In the genomic region with DNA sequence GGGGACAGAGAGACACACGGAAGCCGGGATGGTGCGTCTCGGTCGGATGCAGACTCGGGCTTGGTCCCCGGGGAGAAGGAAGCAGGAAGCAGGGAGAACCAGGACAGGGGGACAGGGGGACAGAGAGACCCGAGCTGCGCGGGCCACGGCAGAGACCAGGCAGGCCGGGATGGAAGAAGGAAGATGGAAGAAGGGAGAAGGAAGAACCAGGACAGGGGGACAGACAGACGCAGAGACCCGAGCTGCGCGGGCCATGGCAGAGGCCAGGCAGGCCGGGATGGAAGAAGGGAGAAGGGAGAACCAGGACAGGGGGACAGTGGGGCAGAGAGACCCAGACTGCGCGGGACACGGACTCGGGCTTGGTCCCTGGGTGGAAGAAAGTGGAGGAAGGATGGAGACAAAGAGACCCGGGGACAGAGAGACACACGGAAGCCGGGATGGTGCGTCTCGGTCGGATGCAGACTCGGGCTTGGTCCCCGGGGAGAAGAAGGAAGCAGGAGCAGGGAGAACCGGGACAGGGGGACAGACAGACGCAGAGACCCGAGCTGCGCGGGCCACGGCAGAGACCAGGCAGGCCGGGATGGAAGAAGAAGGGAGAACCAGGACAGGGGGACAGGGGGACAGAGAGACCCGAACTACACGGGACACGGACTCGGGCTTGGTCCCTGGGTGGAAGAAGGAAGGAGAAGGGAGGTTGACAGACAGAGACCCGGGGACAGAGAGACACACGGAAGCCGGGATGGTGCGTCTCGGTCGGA, we compare ENCODE assay signal across 16 mouse cellular contexts. TPM values are rescaled to one million over a fixed set of nuclear protein-coding genes. Genes with fewer than 3 reads are reported as not detected.
A peak's percentile ranks its signal among the peaks of the same experiment; 100 is the strongest.
DNase-seq lines count a peak whose midpoint lies in the region; ATAC-seq and TF ChIP-seq lines count a peak whose summit lies in the region.
"Not testable (repeated sequence)": the region's sequence is repeated elsewhere in the genome, so short reads cannot be mapped to it uniquely, and the experiment has no call there.
"Had no signal": no experiment of that assay in that cellular context is flagged by ENCODE, and none has a peak within 500 bp of the region (broad histone marks: within the 10 kb centered on the region; RNA-seq: fewer than 3 reads in every experiment).

No protein-coding gene starts in this region.

- TF ChIP-seq EP300 in MEL (IDR thresholded peaks at IDR 0.05; ENCODE audit: low read depth in 1 of 2, low read length in 2 of 2), result not testable (repeated sequence)

- not testable (repeated sequence) for TF ChIP-seq RAD21 in MEL (IDR thresholded peaks at IDR 0.05; ENCODE audit: low read depth, low read length)

- not testable (repeated sequence) for H3K4me1 ChIP-seq in MEL (ENCODE audit: control insufficient read depth in 1 of 2, insufficient read depth in 2 of 2, low read length in 2 of 2); cerebellum, adult 2 months (ENCODE audit: control insufficient read depth, insufficient read depth, low read length); forebrain, embryonic 11.5 days (replicated peaks; ENCODE audit: control insufficient read depth, insufficient read depth, low read length); hindbrain, embryonic 11.5 days (replicated peaks; ENCODE audit: control insufficient read depth, insufficient read depth, low read length); midbrain, embryonic 13.5 days (replicated peaks)

- TF ChIP-seq CTCF in MEL (IDR thresholded peaks at IDR 0.05 in 2 of 3, conservative IDR thresholded peaks at IDR 0.05 in 1 of 3; ENCODE audit: control insufficient read depth in 1 of 3, insufficient read depth in 1 of 3, low read depth in 2 of 3, low read length in 3 of 3, poor library complexity in 1 of 3, severe bottlenecking in 1 of 3); cerebellum, adult 2 months (IDR thresholded peaks at IDR 0.05; ENCODE audit: borderline replicate concordance, insufficient read depth, low read depth, low read length): not testable (repeated sequence)

- not testable (repeated sequence) for H3K27ac ChIP-seq in MEL (ENCODE audit: control insufficient read depth, low read depth, low read length); cerebellum, adult 2 months (ENCODE audit: insufficient read depth, low read length); forebrain, embryonic 11.5 days (ENCODE audit: low read depth, low read length); hindbrain, embryonic 11.5 days (ENCODE audit: low read depth, low read length)
- 0 out of 2 replicates have a peak overlapping the region, but pooled peaks have one; percentile 21 for H3K27ac ChIP-seq in midbrain, embryonic 13.5 days

- H3K36me3 ChIP-seq in MEL (ENCODE audit: control insufficient read depth in 1 of 2, insufficient read depth in 2 of 2, low read length in 2 of 2), result not testable (repeated sequence)
- peaks cover 42% of the 10 kb centered on the region for H3K36me3 ChIP-seq in forebrain, embryonic 11.5 days (ENCODE audit: control insufficient read depth, insufficient read depth, low read length)
- H3K36me3 ChIP-seq in hindbrain, embryonic 11.5 days (ENCODE audit: control insufficient read depth, insufficient read depth, low read length), result peaks cover 22% of the 10 kb centered on the region
- peaks cover 48% of the 10 kb centered on the region for H3K36me3 ChIP-seq in midbrain, embryonic 13.5 days
- peaks cover 13% of the 10 kb centered on the region for H3K36me3 ChIP-seq in splenic B cell, adult 2 months (ENCODE audit: control insufficient read depth, insufficient read depth, low read length, poor library complexity, severe bottlenecking)

- not testable (repeated sequence) for H3K4me2 ChIP-seq in forebrain, embryonic 11.5 days (ENCODE audit: low read depth, low read length, severe bottlenecking); hindbrain, embryonic 11.5 days (replicated peaks; ENCODE audit: low read depth, low read length); midbrain, embryonic 13.5 days (replicated peaks)

- ATAC-seq in forebrain, embryonic 11.5 days (replicated peaks; ENCODE audit: low FRiP score); hindbrain, embryonic 11.5 days (ENCODE audit: low FRiP score); midbrain, embryonic 13.5 days: not testable (repeated sequence)

- H3K4me3 ChIP-seq in MEL (ENCODE audit: control insufficient read depth in 1 of 2, insufficient read depth in 1 of 2, low read depth in 2 of 2, low read length in 2 of 2); cerebellum, adult 2 months (replicated peaks; ENCODE audit: insufficient read depth, low read depth, low read length); forebrain, embryonic 11.5 days (ENCODE audit: low read depth, low read length); hindbrain, embryonic 11.5 days (ENCODE audit: low read depth, low read length); midbrain, embryonic 13.5 days (replicated peaks): not testable (repeated sequence)

- H3K79me2 ChIP-seq in MEL (ENCODE audit: control insufficient read depth, insufficient read depth, low read length, poor library complexity), result not testable (repeated sequence)

- DNase-seq in MEL (ENCODE audit: low read depth, low spot score), result peak; percentile 21
- DNase-seq in cerebellum, adult 2 months, result peak; percentile 21 to 40
- DNase-seq in forebrain, embryonic 11.5 days (ENCODE audit: low spot score), result peak; percentile 68
- peak; percentile 9 for DNase-seq in hindbrain, embryonic 11.5 days (ENCODE audit: low spot score)
- peak; percentile 25 for DNase-seq in left cerebral cortex, adult 11 months (ENCODE audit: low spot score)
- DNase-seq in splenic B cell, adult 2 months (ENCODE audit: low read depth, low spot score), result peak; percentile 23

- not testable (repeated sequence) for TF ChIP-seq POLR2A in MEL (IDR thresholded peaks at IDR 0.05; ENCODE audit: control insufficient read depth in 1 of 2, insufficient read depth in 1 of 2, low read depth in 1 of 2, low read length in 2 of 2, poor library complexity in 1 of 2); cerebellum, adult 2 months (IDR thresholded peaks at IDR 0.05; ENCODE audit: borderline replicate concordance, insufficient read depth, low read length)

- H3K9me3 ChIP-seq in MEL (replicated peaks; ENCODE audit: insufficient read depth, low read length), result not testable (repeated sequence)
- peaks cover 51% of the 10 kb centered on the region for H3K9me3 ChIP-seq in forebrain, embryonic 11.5 days (ENCODE audit: control insufficient read depth, low read length)
- peaks cover 43% of the 10 kb centered on the region for H3K9me3 ChIP-seq in hindbrain, embryonic 11.5 days (ENCODE audit: control insufficient read depth, low read length)
- peaks cover 52% of the 10 kb centered on the region for H3K9me3 ChIP-seq in midbrain, embryonic 13.5 days

- not testable (repeated sequence) for H3K9ac ChIP-seq in MEL (ENCODE audit: control insufficient read depth, low read depth, low read length, poor library complexity, severe bottlenecking); forebrain, embryonic 11.5 days (ENCODE audit: low read length); hindbrain, embryonic 11.5 days (ENCODE audit: low read depth, low read length); midbrain, embryonic 13.5 days (replicated peaks)

- not testable (repeated sequence) for H3K27me3 ChIP-seq in MEL (ENCODE audit: control insufficient read depth in 1 of 2, insufficient read depth in 2 of 2, low read length in 2 of 2); cerebellum, adult 2 months (ENCODE audit: control insufficient read depth, insufficient read depth, low read length); forebrain, embryonic 11.5 days (ENCODE audit: control insufficient read depth, insufficient read depth, low read length); hindbrain, embryonic 11.5 days (ENCODE audit: control insufficient read depth, insufficient read depth, low read length); midbrain, embryonic 13.5 days; splenic B cell, adult 2 months (ENCODE audit: control insufficient read depth, insufficient read depth, low read length, poor library complexity, severe bottlenecking)

- WGBS in cerebellum, adult 2 months, result 83% methylated on average over 44 of the region's 46 CpGs
- WGBS in forebrain, embryonic 11.5 days, result 84% methylated on average over 43 of the region's 46 CpGs
- 84% methylated on average over 35 of the region's 46 CpGs for WGBS in hindbrain, embryonic 11.5 days
- WGBS in midbrain, embryonic 13.5 days, result 80% methylated on average over 36 of the region's 46 CpGs

RNA-seq across cellular contexts. Expression of gene Gm21860, which starts 11.4 kb away (rescaled TPM):
- not detected in 2 replicates for total RNA-seq in MEL (2012; rRNA removed)
- not detected for polyA plus RNA-seq in MEL (2012; ENCODE audit: insufficient read depth in 1 of 2, insufficient read length in 2 of 2, low read depth in 1 of 2, low replicate concordance in 2 of 2, missing spikeins in 1 of 2)
- polyA plus RNA-seq in cerebellum, adult 2 months (2012; rRNA removed), result not detected in 2 replicates
- not detected in 2 replicates for polyA plus RNA-seq in forebrain, embryonic 11.5 days (2014; fragmentation: Nextera tagmentation; extraction: Ambion mirVana)
- polyA plus RNA-seq in hindbrain, embryonic 11.5 days (2014; fragmentation: Nextera tagmentation; extraction: Ambion mirVana), result not detected in 2 replicates
- not detected in 2 replicates for polyA plus RNA-seq in midbrain, embryonic 13.5 days (2015; fragmentation: Nextera tagmentation; extraction: Ambion mirVana)
- total RNA-seq: heart, adult 8-10 months; left cerebral cortex, postnatal 10 days had no signal
- polyA plus RNA-seq: forebrain, embryonic 16.5 days; hindbrain, embryonic 12.5 days; kidney, postnatal 0 days; lung, embryonic 14.5 days; midbrain, embryonic 12.5 days; neural tube, embryonic 15.5 days; spleen, adult 2 months had no signal

RNA-seq across cellular contexts. Expression of gene Gm47283, which starts 41.3 kb away (rescaled TPM):
- not detected in 2 replicates for total RNA-seq in MEL (2012; rRNA removed)
- polyA plus RNA-seq in MEL (2012; ENCODE audit: insufficient read depth in 1 of 2, insufficient read length in 2 of 2, low read depth in 1 of 2, low replicate concordance in 2 of 2, missing spikeins in 1 of 2), result not detected
- polyA plus RNA-seq in cerebellum, adult 2 months (2012; rRNA removed), result not detected in 2 replicates
- not detected in 2 replicates for polyA plus RNA-seq in forebrain, embryonic 11.5 days (2014; fragmentation: Nextera tagmentation; extraction: Ambion mirVana)
- polyA plus RNA-seq in hindbrain, embryonic 11.5 days (2014; fragmentation: Nextera tagmentation; extraction: Ambion mirVana), result not detected in 2 replicates
- polyA plus RNA-seq in midbrain, embryonic 13.5 days (2015; fragmentation: Nextera tagmentation; extraction: Ambion mirVana), result not detected in 2 replicates
- total RNA-seq: heart, adult 8-10 months; left cerebral cortex, postnatal 10 days had no signal
- polyA plus RNA-seq: forebrain, embryonic 16.5 days; hindbrain, embryonic 12.5 days; kidney, postnatal 0 days; lung, embryonic 14.5 days; midbrain, embryonic 12.5 days; neural tube, embryonic 15.5 days; spleen, adult 2 months had no signal

Comparison
In these comparisons a context has a peak if more than half of its experiments do, and no peak if none do; other contexts are left out.
1. DNase-seq: peak in every context shown above with its lines; median percentile 68 in forebrain, embryonic 11.5 days; 30 in cerebellum, adult 2 months; 25 in left cerebral cortex, adult 11 months; 23 in splenic B cell, adult 2 months; 21 in MEL; 9 in hindbrain, embryonic 11.5 days.